Mouse (Mus musculus): ENCODE measurements around the gene Gna11. TPM values are rescaled to one million over a fixed set of nuclear protein-coding genes. Genes with fewer than 3 reads are reported as not detected.

Gene Gna11
- polyA plus RNA-seq, 1 experiment from 2014 or later, result 20.3 TPM

GRCm38 (mm10) chr10:81519227-81519977 is 25.6 kb downstream of the Gna11 start:
- Histone ChIP-seq H3K9me3 (replicated peaks) (no peaks in the 10 kb centered on the region), H3K4me1 (replicated peaks) (peaks cover 55% of the 10 kb centered on the region), H3K27me3 (0 out of 2 replicates have a peak, but pooled peaks cover 4% of the 10 kb centered on the region), H3K36me3 (replicated peaks) (peaks cover 3% of the 10 kb centered on the region; the same call in 1 of the 2 replicates), H3K4me3 (replicated peaks) (no peak overlapping the region), H3K9ac (no peak overlapping the region), H3K4me2 (peak overlapping the region; percentile 24), H3K27ac (replicated peaks) (peak overlapping the region; percentile 58)
- peak; percentile 76 for ATAC-seq (ENCODE audit: insufficient read depth)
- 8% methylated on average over 6 of the region's 6 CpGs for WGBS (ENCODE audit: insufficient replicate concordance)

- H3K36me3 ChIP-seq (replicated peaks), result peaks cover 11% of the 10 kb centered on the region
- 17% methylated on average over 4 of the region's 4 CpGs for WGBS (ENCODE audit: insufficient replicate concordance)
- no peak for ATAC-seq (ENCODE audit: insufficient read depth)
- 0 out of 2 replicates have a peak, but pooled peaks cover 4% of the 10 kb centered on the region for H3K27me3 ChIP-seq
- H3K27ac ChIP-seq (replicated peaks), result 0 out of 2 replicates have a peak overlapping the region, but pooled peaks have one; percentile 58
- no peaks in the 10 kb centered on the region for H3K9me3 ChIP-seq (replicated peaks)
- H3K4me3 ChIP-seq (replicated peaks), result no peak overlapping the region
- no peak overlapping the region for H3K9ac ChIP-seq
- H3K4me1 ChIP-seq (replicated peaks), result peaks cover 46% of the 10 kb centered on the region
- H3K4me2 ChIP-seq, result 0 out of 2 replicates have a peak overlapping the region, but pooled peaks have one; percentile 24
Measured at GRCm38 (mm10) chr10:81518546-81518945, 26.4 kb downstream of the Gna11 start.

GRCm38 (mm10) chr10:81517227-81517626 is 27.8 kb downstream of the Gna11 start:
- no peak for ATAC-seq (ENCODE audit: insufficient read depth)
- no peaks in the 10 kb centered on the region for H3K9me3 ChIP-seq (replicated peaks)
- H3K4me2 ChIP-seq, result no peak overlapping the region
- 0 out of 2 replicates have a peak overlapping the region, but pooled peaks have one; percentile 24 for H3K27ac ChIP-seq (replicated peaks)
- no peak overlapping the region for H3K4me3 ChIP-seq (replicated peaks)
- peaks cover 38% of the 10 kb centered on the region for H3K4me1 ChIP-seq (replicated peaks)
- no peak overlapping the region for H3K9ac ChIP-seq
- 51% methylated on average over 8 of the region's 8 CpGs for WGBS (ENCODE audit: insufficient replicate concordance)
- peaks cover 12% of the 10 kb centered on the region for H3K36me3 ChIP-seq (replicated peaks)
- 0 out of 2 replicates have a peak, but pooled peaks cover 4% of the 10 kb centered on the region for H3K27me3 ChIP-seq

- no peak overlapping the region for H3K4me3 ChIP-seq (replicated peaks)
- H3K4me1 ChIP-seq (replicated peaks), result peaks cover 19% of the 10 kb centered on the region
- no peak overlapping the region for H3K4me2 ChIP-seq
- no peak overlapping the region for H3K27ac ChIP-seq (replicated peaks)
- peaks cover 12% of the 10 kb centered on the region for H3K36me3 ChIP-seq (replicated peaks)
- WGBS (ENCODE audit: insufficient replicate concordance), result 74% methylated on average over 5 of the region's 5 CpGs
- no peak for ATAC-seq (ENCODE audit: insufficient read depth)
- H3K9me3 ChIP-seq (replicated peaks), result no peaks in the 10 kb centered on the region
- H3K27me3 ChIP-seq, result no peaks in the 10 kb centered on the region
- no peak overlapping the region for H3K9ac ChIP-seq
Measured at GRCm38 (mm10) chr10:81513798-81514197, 31.2 kb downstream of the Gna11 start.

- Histone ChIP-seq H3K36me3 (replicated peaks) (peaks cover 14% of the 10 kb centered on the region), H3K4me3 (replicated peaks) (no peak overlapping the region), H3K4me1 (replicated peaks) (0 out of 2 replicates have a peak, but pooled peaks cover 8% of the 10 kb centered on the region), H3K27me3 (no peaks in the 10 kb centered on the region), H3K9ac (no peak overlapping the region), H3K4me2 (no peak overlapping the region), H3K9me3 (replicated peaks) (no peaks in the 10 kb centered on the region), H3K27ac (replicated peaks) (no peak overlapping the region)
- ATAC-seq (ENCODE audit: insufficient read depth), result no peak
- 59% methylated on average over 14 of the region's 14 CpGs for WGBS (ENCODE audit: insufficient replicate concordance)
Measured at GRCm38 (mm10) chr10:81510246-81510810, 34.7 kb downstream of the Gna11 start.

- Histone ChIP-seq H3K4me3 (replicated peaks) (no peak overlapping the region), H3K27me3 (peaks cover 7% of the 10 kb centered on the region; the same call in 1 of the 2 replicates), H3K36me3 (replicated peaks) (0 out of 2 replicates have a peak, but pooled peaks cover 5% of the 10 kb centered on the region), H3K9me3 (replicated peaks) (no peaks in the 10 kb centered on the region), H3K9ac (no peak overlapping the region), H3K27ac (replicated peaks) (no peak overlapping the region), H3K4me1 (replicated peaks) (peaks cover 11% of the 10 kb centered on the region), H3K4me2 (no peak overlapping the region)
- no peak for ATAC-seq (ENCODE audit: insufficient read depth)
- 59% methylated on average over 13 of the region's 13 CpGs for WGBS (ENCODE audit: insufficient replicate concordance)
Measured at GRCm38 (mm10) chr10:81507691-81508489, 37.1 kb downstream of the Gna11 start.

GRCm38 (mm10) chr10:81507095-81507494 is 37.9 kb downstream of the Gna11 start:
- H3K4me1 ChIP-seq (replicated peaks), result peaks cover 19% of the 10 kb centered on the region
- H3K4me2 ChIP-seq, result no peak overlapping the region
- 0 out of 2 replicates have a peak, but pooled peaks cover 5% of the 10 kb centered on the region for H3K36me3 ChIP-seq (replicated peaks)
- no peak overlapping the region for H3K27ac ChIP-seq (replicated peaks)
- no peak overlapping the region for H3K4me3 ChIP-seq (replicated peaks)
- H3K9me3 ChIP-seq (replicated peaks), result no peaks in the 10 kb centered on the region
- no peak overlapping the region for H3K9ac ChIP-seq
- H3K27me3 ChIP-seq, result peaks cover 7% of the 10 kb centered on the region; the same call in 1 of the 2 replicates
- no peak for ATAC-seq (ENCODE audit: insufficient read depth)
- WGBS (ENCODE audit: insufficient replicate concordance), result 48% methylated on average over 6 of the region's 6 CpGs

- Histone ChIP-seq H3K4me3 (replicated peaks) (no peak overlapping the region), H3K27ac (replicated peaks) (no peak overlapping the region), H3K9me3 (replicated peaks) (no peaks in the 10 kb centered on the region), H3K9ac (no peak overlapping the region), H3K4me2 (no peak overlapping the region), H3K36me3 (replicated peaks) (0 out of 2 replicates have a peak, but pooled peaks cover 5% of the 10 kb centered on the region), H3K4me1 (replicated peaks) (peaks cover 22% of the 10 kb centered on the region), H3K27me3 (peaks cover 7% of the 10 kb centered on the region; the same call in 1 of the 2 replicates)
- no peak for ATAC-seq (ENCODE audit: insufficient read depth)
- 68% methylated on average over 15 of the region's 15 CpGs for whole genome bisulfite sequencing (ENCODE audit: insufficient replicate concordance)
Measured at GRCm38 (mm10) chr10:81505016-81505664, 39.9 kb downstream of the Gna11 start.

- peaks cover 42% of the 10 kb centered on the region for H3K4me1 ChIP-seq (replicated peaks)
- H3K9me3 ChIP-seq (replicated peaks), result no peaks in the 10 kb centered on the region
- peak overlapping the region; percentile 73 for H3K4me2 ChIP-seq
- H3K27me3 ChIP-seq, result peaks cover 7% of the 10 kb centered on the region; the same call in 1 of the 2 replicates
- peak overlapping the region; percentile 30; the same call in 1 of the 2 replicates for H3K9ac ChIP-seq
- no peak overlapping the region for H3K27ac ChIP-seq (replicated peaks)
- ATAC-seq (ENCODE audit: insufficient read depth), result peak; percentile 14; the same call in 1 of the 2 replicates
- 0 out of 2 replicates have a peak, but pooled peaks cover 5% of the 10 kb centered on the region for H3K36me3 ChIP-seq (replicated peaks)
- H3K4me3 ChIP-seq (replicated peaks), result peak overlapping the region; percentile 40
- WGBS (ENCODE audit: insufficient replicate concordance), result 11% methylated on average over 36 of the region's 36 CpGs
Measured at GRCm38 (mm10) chr10:81502658-81503057, 42.3 kb downstream of the Gna11 start.

- ATAC-seq (ENCODE audit: insufficient read depth), result no peak
- H3K27ac ChIP-seq (replicated peaks), result no peak overlapping the region
- no peak overlapping the region for H3K4me3 ChIP-seq (replicated peaks)
- H3K36me3 ChIP-seq (replicated peaks), result 0 out of 2 replicates have a peak, but pooled peaks cover 5% of the 10 kb centered on the region
- no peaks in the 10 kb centered on the region for H3K9me3 ChIP-seq (replicated peaks)
- H3K4me2 ChIP-seq, result no peak overlapping the region
- peaks cover 45% of the 10 kb centered on the region for H3K4me1 ChIP-seq (replicated peaks)
- WGBS (ENCODE audit: insufficient replicate concordance), result 72% methylated on average over 5 of the region's 5 CpGs
- no peak overlapping the region for H3K9ac ChIP-seq
- H3K27me3 ChIP-seq, result peaks cover 7% of the 10 kb centered on the region; the same call in 1 of the 2 replicates
Measured at GRCm38 (mm10) chr10:81501863-81502262, 43.1 kb downstream of the Gna11 start.
